Mouse (Mus musculus): ENCODE data around the gene Fa2h.

The Fa2h gene

GRCm38 (mm10) chr8:111393391-111394363 lies at the start of gene Fa2h:
Gene Fa2h, minus strand, starts transcription at chr8:111393824.
- Histone ChIP-seq H3K27me3 (ENCODE audit: insufficient read depth, low read length) (peaks cover 76% of the 10 kb centered on the region), H3K4me3 (replicated peaks; ENCODE audit: low read length) (peak within 1 kb of the TSS; percentile 92), H3K9me3 (ENCODE audit: low read length) (no peaks in the 10 kb centered on the region), H3K4me1 (replicated peaks; ENCODE audit: low read depth, low read length) (peaks cover 6% of the 10 kb centered on the region), H3K36me3 (ENCODE audit: insufficient read depth, low read length) (no peaks in the 10 kb centered on the region)
- TF ChIP-seq NANOG (IDR thresholded peaks at IDR 0.05; ENCODE audit: borderline replicate concordance, low read length) (no peak), POU5F1 (IDR thresholded peaks at IDR 0.05; ENCODE audit: borderline replicate concordance, low read length) (no peak)

- peaks cover 26% of the 10 kb centered on the region for H3K4me1 ChIP-seq (replicated peaks; ENCODE audit: low read depth, low read length)
- no peaks in the 10 kb centered on the region for H3K36me3 ChIP-seq (ENCODE audit: insufficient read depth, low read length)
- no peaks in the 10 kb centered on the region for H3K9me3 ChIP-seq (ENCODE audit: low read length)
- H3K27me3 ChIP-seq (ENCODE audit: insufficient read depth, low read length): no peaks in the 10 kb centered on the region
- TF ChIP-seq POU5F1 (IDR thresholded peaks at IDR 0.05; ENCODE audit: borderline replicate concordance, low read length) (no peak), CTCF (conservative IDR thresholded peaks at IDR 0.05; ENCODE audit: low read length) (peak; percentile 50)
- no peak overlapping the region for H3K4me3 ChIP-seq (replicated peaks; ENCODE audit: low read length)
Observed at GRCm38 (mm10) chr8:111439189-111439588, 45.6 kb upstream of the Fa2h start.

GRCm38 (mm10) chr8:111435071-111435828 lies 41.6 kb upstream of the Fa2h start:
- Histone ChIP-seq H3K27me3 (ENCODE audit: insufficient read depth, low read length) (no peaks in the 10 kb centered on the region), H3K4me3 (replicated peaks; ENCODE audit: low read length) (no peak overlapping the region), H3K36me3 (ENCODE audit: insufficient read depth, low read length) (no peaks in the 10 kb centered on the region), H3K4me1 (replicated peaks; ENCODE audit: low read depth, low read length) (peaks cover 23% of the 10 kb centered on the region), H3K9me3 (ENCODE audit: low read length) (no peaks in the 10 kb centered on the region)
- TF ChIP-seq CTCF (conservative IDR thresholded peaks at IDR 0.05; ENCODE audit: low read length) (no peak), NANOG (IDR thresholded peaks at IDR 0.05; ENCODE audit: borderline replicate concordance, low read length) (no peak), POU5F1 (IDR thresholded peaks at IDR 0.05; ENCODE audit: borderline replicate concordance, low read length) (no peak)

GRCm38 (mm10) chr8:111424646-111425045 lies 31.0 kb upstream of the Fa2h start:
- Histone ChIP-seq H3K4me1 (replicated peaks; ENCODE audit: low read depth, low read length) (no peaks in the 10 kb centered on the region), H3K4me3 (replicated peaks; ENCODE audit: low read length) (no peak overlapping the region), H3K9me3 (ENCODE audit: low read length) (no peaks in the 10 kb centered on the region), H3K27me3 (ENCODE audit: insufficient read depth, low read length) (0 out of 2 replicates have a peak, but pooled peaks cover 5% of the 10 kb centered on the region), H3K36me3 (ENCODE audit: insufficient read depth, low read length) (no peaks in the 10 kb centered on the region)
- TF ChIP-seq NANOG (IDR thresholded peaks at IDR 0.05; ENCODE audit: borderline replicate concordance, low read length): no peak
- TF ChIP-seq CTCF (conservative IDR thresholded peaks at IDR 0.05; ENCODE audit: low read length): no peak
- no peak for TF ChIP-seq POU5F1 (IDR thresholded peaks at IDR 0.05; ENCODE audit: borderline replicate concordance, low read length)

GRCm38 (mm10) chr8:111424181-111424580 lies 30.6 kb upstream of the Fa2h start:
- Histone ChIP-seq H3K9me3 (ENCODE audit: low read length) (no peaks in the 10 kb centered on the region), H3K4me1 (replicated peaks; ENCODE audit: low read depth, low read length) (no peaks in the 10 kb centered on the region), H3K4me3 (replicated peaks; ENCODE audit: low read length) (no peak overlapping the region), H3K36me3 (ENCODE audit: insufficient read depth, low read length) (no peaks in the 10 kb centered on the region), H3K27me3 (ENCODE audit: insufficient read depth, low read length) (0 out of 2 replicates have a peak, but pooled peaks cover 5% of the 10 kb centered on the region)
- no peak for TF ChIP-seq NANOG (IDR thresholded peaks at IDR 0.05; ENCODE audit: borderline replicate concordance, low read length)
- TF ChIP-seq POU5F1 (IDR thresholded peaks at IDR 0.05; ENCODE audit: borderline replicate concordance, low read length): no peak
- no peak for TF ChIP-seq CTCF (conservative IDR thresholded peaks at IDR 0.05; ENCODE audit: low read length)

GRCm38 (mm10) chr8:111422614-111423013 lies 29.0 kb upstream of the Fa2h start:
- Histone ChIP-seq H3K27me3 (ENCODE audit: insufficient read depth, low read length) (0 out of 2 replicates have a peak, but pooled peaks cover 5% of the 10 kb centered on the region), H3K4me3 (replicated peaks; ENCODE audit: low read length) (no peak overlapping the region), H3K9me3 (ENCODE audit: low read length) (no peaks in the 10 kb centered on the region), H3K36me3 (ENCODE audit: insufficient read depth, low read length) (no peaks in the 10 kb centered on the region), H3K4me1 (replicated peaks; ENCODE audit: low read depth, low read length) (no peaks in the 10 kb centered on the region)
- no peak for TF ChIP-seq CTCF (conservative IDR thresholded peaks at IDR 0.05; ENCODE audit: low read length)
- TF ChIP-seq POU5F1 (IDR thresholded peaks at IDR 0.05; ENCODE audit: borderline replicate concordance, low read length): no peak
- no peak for TF ChIP-seq NANOG (IDR thresholded peaks at IDR 0.05; ENCODE audit: borderline replicate concordance, low read length)

- Histone ChIP-seq H3K9me3 (ENCODE audit: low read length) (no peaks in the 10 kb centered on the region), H3K4me3 (replicated peaks; ENCODE audit: low read length) (no peak overlapping the region), H3K4me1 (replicated peaks; ENCODE audit: low read depth, low read length) (no peaks in the 10 kb centered on the region), H3K27me3 (ENCODE audit: insufficient read depth, low read length) (peaks cover 19% of the 10 kb centered on the region; the same call in 1 of the 2 replicates), H3K36me3 (ENCODE audit: insufficient read depth, low read length) (no peaks in the 10 kb centered on the region)
- TF ChIP-seq NANOG (IDR thresholded peaks at IDR 0.05; ENCODE audit: borderline replicate concordance, low read length): no peak
- TF ChIP-seq CTCF (conservative IDR thresholded peaks at IDR 0.05; ENCODE audit: low read length): no peak
- no peak for TF ChIP-seq POU5F1 (IDR thresholded peaks at IDR 0.05; ENCODE audit: borderline replicate concordance, low read length)
Observed at GRCm38 (mm10) chr8:111419171-111419570, 25.5 kb upstream of the Fa2h start.

GRCm38 (mm10) chr8:111418601-111419000 lies 25.0 kb upstream of the Fa2h start:
- TF ChIP-seq NANOG (IDR thresholded peaks at IDR 0.05; ENCODE audit: borderline replicate concordance, low read length): no peak
- TF ChIP-seq CTCF (conservative IDR thresholded peaks at IDR 0.05; ENCODE audit: low read length): peak; percentile 91
- Histone ChIP-seq H3K9me3 (ENCODE audit: low read length) (no peaks in the 10 kb centered on the region), H3K36me3 (ENCODE audit: insufficient read depth, low read length) (no peaks in the 10 kb centered on the region), H3K27me3 (ENCODE audit: insufficient read depth, low read length) (peaks cover 19% of the 10 kb centered on the region; the same call in 1 of the 2 replicates), H3K4me3 (replicated peaks; ENCODE audit: low read length) (no peak overlapping the region), H3K4me1 (replicated peaks; ENCODE audit: low read depth, low read length) (no peaks in the 10 kb centered on the region)

Data from E14TG2a.4 (cell line).